Mouse (Mus musculus): ENCODE results near the gene Mfsd12. TPM values are rescaled to one million over a fixed set of nuclear protein-coding genes. Genes with fewer than 3 reads are reported as not detected.
A peak's percentile ranks its signal among the peaks of the same experiment; 100 is the strongest.

Mfsd12 gene
- total and polyA plus RNA-seq, 3 experiments: 22.5 to 29.0 TPM; not detected in 1

DNA sequence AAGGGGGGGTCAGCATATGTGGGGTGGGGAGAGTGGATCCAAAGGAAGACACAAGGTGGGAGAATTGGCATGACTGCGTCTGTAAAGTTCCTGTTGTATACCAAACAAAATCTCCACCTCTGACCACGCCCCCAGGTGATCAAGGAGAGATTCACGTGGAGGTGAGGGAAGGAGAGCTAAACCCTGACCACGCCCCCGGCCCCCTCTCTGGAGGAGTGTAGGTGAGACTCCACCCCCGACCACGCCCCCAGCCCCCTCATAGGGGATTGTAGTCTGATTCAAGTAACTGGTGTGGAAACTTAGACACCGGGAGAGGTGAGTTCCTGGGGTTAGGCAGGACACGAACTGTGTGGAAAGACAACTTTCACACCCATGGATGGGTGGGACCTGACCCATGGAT lies 46.8 kb downstream of the Mfsd12 start:
- Histone ChIP-seq H3K36me3 (ENCODE audit: control insufficient read depth in 1 of 2, insufficient read depth in 2 of 2, low read length in 2 of 2) (peaks cover 0 to 16% of the 10 kb centered on the region in 2 experiments; a peak in 2 of 4 replicates), H3K4me3 (ENCODE audit: control insufficient read depth in 1 of 2, insufficient read depth in 1 of 2, low read depth in 2 of 2, low read length in 2 of 2) (no peak overlapping the region)

DNA sequence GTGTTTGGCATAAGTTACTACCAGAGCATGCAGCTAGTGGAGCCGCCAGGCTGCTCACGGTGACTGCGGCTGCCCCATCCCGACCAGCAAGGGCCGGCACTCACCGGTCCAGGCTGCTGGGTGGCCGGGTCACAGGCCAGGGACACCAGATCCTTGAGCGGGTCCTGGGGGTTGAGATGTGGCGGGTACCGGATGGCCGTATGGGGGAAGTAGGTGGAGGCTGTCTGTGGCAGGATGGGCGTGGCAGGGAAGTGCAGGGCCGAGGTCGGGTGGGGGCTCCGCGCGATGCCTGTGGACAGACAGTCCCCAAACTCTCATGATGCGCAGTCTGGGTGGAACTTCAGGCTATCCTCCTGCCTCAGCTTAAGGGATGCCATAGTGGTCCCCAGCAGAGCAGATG lies 47.4 kb downstream of the Mfsd12 start:
- H3K9ac ChIP-seq (ENCODE audit: control insufficient read depth, low read depth, low read length, poor library complexity, severe bottlenecking): no peak overlapping the region
- no peaks in the 10 kb centered on the region for H3K79me2 ChIP-seq (ENCODE audit: control insufficient read depth, insufficient read depth, low read length, poor library complexity)
- H3K27me3 ChIP-seq (ENCODE audit: control insufficient read depth in 1 of 2, insufficient read depth in 2 of 2, low read length in 2 of 2): no peaks in the 10 kb centered on the region
- peaks cover 0 to 16% of the 10 kb centered on the region in 2 experiments; a peak in 2 of 4 replicates for H3K36me3 ChIP-seq (ENCODE audit: control insufficient read depth in 1 of 2, insufficient read depth in 2 of 2, low read length in 2 of 2)
- no peak overlapping the region for H3K4me3 ChIP-seq (ENCODE audit: control insufficient read depth in 1 of 2, insufficient read depth in 1 of 2, low read depth in 2 of 2, low read length in 2 of 2)
- peaks cover 3 to 29% of the 10 kb centered on the region in 2 experiments; a peak in 3 of 4 replicates for H3K4me1 ChIP-seq (ENCODE audit: control insufficient read depth in 1 of 2, insufficient read depth in 2 of 2, low read length in 2 of 2)
- DNase-seq (ENCODE audit: low read depth, low spot score): no peak
- TF ChIP-seq E2F4 (IDR thresholded peaks at IDR 0.05; ENCODE audit: borderline replicate concordance, low read depth, low read length) (no peak), MEF2A (IDR thresholded peaks at IDR 0.05; ENCODE audit: extremely low read depth, insufficient replicate concordance, low read depth, low read length, poor library complexity, severe bottlenecking) (no peak), KAT2A (conservative IDR thresholded peaks at IDR 0.05; ENCODE audit: low read depth, low read length) (no peak), CHD2 (IDR thresholded peaks at IDR 0.05; ENCODE audit: low read length) (no peak), USF1 (IDR thresholded peaks at IDR 0.05; ENCODE audit: low read depth, low read length) (no peak), ZC3H11A (IDR thresholded peaks at IDR 0.05; ENCODE audit: low read depth, low read length) (no peak), MAFK (IDR thresholded peaks at IDR 0.05; ENCODE audit: borderline replicate concordance, low read depth, low read length) (no peak)
- no peaks in the 10 kb centered on the region for H3K9me3 ChIP-seq (replicated peaks; ENCODE audit: insufficient read depth, low read length)
- H3K27ac ChIP-seq (ENCODE audit: control insufficient read depth, low read depth, low read length): no peak overlapping the region

More for the DNA sequence above, 46.8 kb downstream of the Mfsd12 start:
- no peaks in the 10 kb centered on the region for H3K9me3 ChIP-seq (replicated peaks; ENCODE audit: insufficient read depth, low read length)
- H3K4me1 ChIP-seq (ENCODE audit: control insufficient read depth in 1 of 2, insufficient read depth in 2 of 2, low read length in 2 of 2): peaks cover 3 to 28% of the 10 kb centered on the region in 2 experiments; a peak in 3 of 4 replicates
- H3K9ac ChIP-seq (ENCODE audit: control insufficient read depth, low read depth, low read length, poor library complexity, severe bottlenecking): no peak overlapping the region
- DNase-seq (ENCODE audit: low read depth, low spot score): no peak
- H3K27ac ChIP-seq (ENCODE audit: control insufficient read depth, low read depth, low read length): no peak overlapping the region
- H3K27me3 ChIP-seq (ENCODE audit: control insufficient read depth in 1 of 2, insufficient read depth in 2 of 2, low read length in 2 of 2): no peaks in the 10 kb centered on the region
- TF ChIP-seq CHD2 (IDR thresholded peaks at IDR 0.05; ENCODE audit: low read length): no peak
- TF ChIP-seq SIN3A (IDR thresholded peaks at IDR 0.05; ENCODE audit: low read length): no peak
- no peak for TF ChIP-seq HCFC1 (IDR thresholded peaks at IDR 0.05; ENCODE audit: low read depth, low read length)
- TF ChIP-seq ZNF384 (IDR thresholded peaks at IDR 0.05; ENCODE audit: low read depth, low read length): no peak
- no peak for TF ChIP-seq POLR2A (IDR thresholded peaks at IDR 0.05; ENCODE audit: control insufficient read depth in 1 of 2, insufficient read depth in 1 of 2, low read depth in 1 of 2, low read length in 2 of 2, poor library complexity in 1 of 2)
- TF ChIP-seq KAT2A (conservative IDR thresholded peaks at IDR 0.05; ENCODE audit: low read depth, low read length): no peak
- no peak for TF ChIP-seq MAFK (IDR thresholded peaks at IDR 0.05; ENCODE audit: borderline replicate concordance, low read depth, low read length)
- no peaks in the 10 kb centered on the region for H3K79me2 ChIP-seq (ENCODE audit: control insufficient read depth, insufficient read depth, low read length, poor library complexity)

- H3K9ac ChIP-seq (ENCODE audit: control insufficient read depth, low read depth, low read length, poor library complexity, severe bottlenecking): no peak overlapping the region
- peaks cover 3 to 29% of the 10 kb centered on the region in 2 experiments; a peak in 3 of 4 replicates for H3K4me1 ChIP-seq (ENCODE audit: control insufficient read depth in 1 of 2, insufficient read depth in 2 of 2, low read length in 2 of 2)
- peaks cover 0 to 16% of the 10 kb centered on the region in 2 experiments; a peak in 2 of 4 replicates for H3K36me3 ChIP-seq (ENCODE audit: control insufficient read depth in 1 of 2, insufficient read depth in 2 of 2, low read length in 2 of 2)
- no peaks in the 10 kb centered on the region for H3K79me2 ChIP-seq (ENCODE audit: control insufficient read depth, insufficient read depth, low read length, poor library complexity)
- no peaks in the 10 kb centered on the region for H3K27me3 ChIP-seq (ENCODE audit: control insufficient read depth in 1 of 2, insufficient read depth in 2 of 2, low read length in 2 of 2)
- DNase-seq (ENCODE audit: low read depth, low spot score): peak; percentile 68
- H3K27ac ChIP-seq (ENCODE audit: control insufficient read depth, low read depth, low read length): no peak overlapping the region
- H3K9me3 ChIP-seq (replicated peaks; ENCODE audit: insufficient read depth, low read length): no peaks in the 10 kb centered on the region
- H3K4me3 ChIP-seq (ENCODE audit: control insufficient read depth in 1 of 2, insufficient read depth in 1 of 2, low read depth in 2 of 2, low read length in 2 of 2): no peak overlapping the region
- TF ChIP-seq RAD21 (IDR thresholded peaks at IDR 0.05; ENCODE audit: low read depth, low read length) (peak; percentile 16), NRF1 (IDR thresholded peaks at IDR 0.05; ENCODE audit: insufficient read depth, low read depth, low read length, poor library complexity, severe bottlenecking) (no peak), BHLHE40 (IDR thresholded peaks at IDR 0.05; ENCODE audit: borderline replicate concordance, low read depth, low read length) (no peak), ZC3H11A (IDR thresholded peaks at IDR 0.05; ENCODE audit: low read depth, low read length) (no peak), ELF1 (IDR thresholded peaks at IDR 0.05; ENCODE audit: low read depth, low read length) (no peak), ZKSCAN1 (IDR thresholded peaks at IDR 0.05; ENCODE audit: low read depth, low read length) (no peak), UBTF (IDR thresholded peaks at IDR 0.05; ENCODE audit: borderline replicate concordance, insufficient read depth, low read depth, low read length) (no peak), ZMIZ1 (IDR thresholded peaks at IDR 0.05; ENCODE audit: low read depth, low read length) (no peak), USF2 (IDR thresholded peaks at IDR 0.05; ENCODE audit: borderline replicate concordance in 1 of 2, insufficient read depth in 1 of 2, low read depth in 1 of 2, low read length in 2 of 2) (no peak), MYB (IDR thresholded peaks at IDR 0.05; ENCODE audit: low read depth, low read length) (no peak), EP300 (IDR thresholded peaks at IDR 0.05; ENCODE audit: low read depth in 1 of 2, low read length in 2 of 2) (no peak), TBP (IDR thresholded peaks at IDR 0.05; ENCODE audit: low read depth, low read length) (no peak), SMC3 (IDR thresholded peaks at IDR 0.05; ENCODE audit: low read depth, low read length) (peak; percentile 37), CTCF (IDR thresholded peaks at IDR 0.05 in 2 of 3, conservative IDR thresholded peaks at IDR 0.05 in 1 of 3; ENCODE audit: control insufficient read depth in 1 of 3, insufficient read depth in 1 of 3, low read depth in 2 of 3, low read length in 3 of 3, poor library complexity in 1 of 3, severe bottlenecking in 1 of 3) (peak; percentile 81 to 87 (median 85))
Observed at GRCm38 (mm10) chr10:81405588-81406201, 48.4 kb downstream of the Mfsd12 start.

Data from MEL (cell line).